Mouse (Mus musculus): ENCODE measurements at regions not wholly inside any gene's neighbourhood (a gene's known extent, or its start where the extent isn't known, plus 50 kb on each side); places are given as distances from the start of the nearest gene placed in this dataset.

DNA sequence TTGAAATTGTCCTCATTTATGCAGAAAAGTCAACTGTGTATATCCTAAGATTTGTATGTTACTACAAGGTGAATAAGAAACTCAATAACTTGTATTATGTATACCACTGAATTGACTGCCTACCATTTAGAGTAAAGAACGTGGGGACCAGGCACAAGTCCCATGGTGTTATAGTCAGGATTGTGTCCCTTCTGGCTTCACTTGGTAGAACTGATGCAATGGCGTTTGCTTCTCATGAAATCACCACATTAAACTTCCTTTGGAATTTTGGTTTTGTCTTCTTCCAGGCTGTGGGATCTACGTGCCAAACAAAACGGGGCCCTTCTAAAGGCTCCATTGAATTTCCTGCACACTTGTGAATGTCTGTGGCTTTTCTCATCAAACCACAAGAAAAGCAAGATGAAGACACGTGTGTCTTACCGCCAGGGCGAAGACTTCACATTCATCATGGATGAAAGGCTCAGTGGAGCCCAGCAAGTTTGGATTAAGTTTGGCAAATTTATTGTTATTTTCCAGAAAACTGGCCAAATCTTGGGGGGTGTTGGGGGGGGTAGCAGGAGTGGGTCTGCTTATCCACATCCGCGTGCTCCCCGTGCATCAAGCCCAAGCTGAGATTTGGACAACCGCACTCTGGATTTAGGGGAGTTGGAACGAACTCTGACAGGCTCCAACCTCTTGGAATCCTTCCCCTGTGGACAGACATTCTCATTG is 353.3 kb downstream of the Ankrd50 start:
- no peak for DNase-seq

DNA sequence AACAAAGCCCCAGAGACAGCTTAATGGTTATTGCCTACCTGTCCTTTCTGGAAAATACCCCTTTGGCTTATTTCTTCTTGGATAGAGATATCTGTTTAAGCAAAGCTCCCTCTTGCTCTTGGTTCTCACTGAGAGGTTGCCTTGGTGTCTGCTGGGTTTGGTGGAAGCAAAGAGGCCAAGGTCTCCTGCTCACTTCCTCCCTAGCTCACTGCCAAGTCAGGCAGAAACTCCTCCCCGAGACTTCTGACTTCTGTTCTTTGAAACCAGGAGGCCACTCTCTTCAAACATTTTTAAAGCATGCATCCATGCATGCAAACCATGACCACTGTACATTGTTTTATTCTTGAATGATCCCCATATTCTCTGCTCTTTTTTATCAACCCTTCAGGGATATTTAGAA is 354.6 kb downstream of the Ankrd50 start:
- peak; percentile 46 for DNase-seq

DNA sequence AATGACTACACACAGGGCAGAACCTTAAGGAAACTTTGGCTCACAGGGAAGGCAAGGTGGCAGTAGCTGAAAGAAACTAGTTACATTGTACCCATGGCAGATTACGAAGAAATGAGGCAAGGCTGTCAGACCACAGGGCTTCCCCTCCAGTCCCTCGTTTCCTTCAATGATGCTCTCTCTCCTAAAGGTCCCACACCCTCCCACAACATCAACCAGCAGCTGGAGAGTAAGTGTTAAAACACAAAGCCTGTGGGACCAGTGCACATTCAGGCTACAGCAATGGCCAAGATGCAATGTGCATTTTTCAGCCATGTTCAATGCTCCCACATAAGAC is 355.5 kb downstream of the Ankrd50 start:
- DNase-seq: no peak

DNA sequence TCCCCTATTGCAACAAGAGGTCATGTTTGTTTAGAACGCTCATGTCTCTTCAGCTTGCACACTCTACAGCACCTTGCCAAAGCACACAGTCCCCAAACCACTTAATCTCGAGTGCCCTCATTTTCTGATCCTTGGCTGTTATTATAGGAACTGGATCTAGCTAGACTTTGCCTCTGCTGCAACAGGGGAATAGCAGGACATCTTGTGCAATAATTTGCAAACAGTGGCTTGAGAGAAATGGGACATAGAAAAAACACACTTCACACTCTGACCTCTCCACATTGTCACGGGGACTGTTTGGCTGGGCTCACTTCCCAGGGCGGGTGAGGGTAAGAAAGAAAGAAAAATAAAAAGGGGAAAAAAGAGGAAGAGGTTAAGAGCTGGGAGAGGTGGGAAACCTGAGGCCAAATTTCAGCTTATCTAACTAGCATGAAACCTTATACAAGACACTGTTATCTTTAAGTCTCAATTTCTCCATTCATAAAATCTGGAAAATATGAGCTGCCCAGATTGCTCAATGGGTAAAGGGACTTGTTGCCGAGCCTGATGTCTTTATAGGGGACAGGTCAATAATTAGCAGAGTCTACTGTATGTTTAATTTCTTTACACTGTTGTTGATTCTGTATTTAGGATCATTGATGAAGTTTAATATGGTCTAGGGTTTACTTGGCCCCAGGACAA is 356.0 kb downstream of the Ankrd50 start:
- DNase-seq: no peak

DNA sequence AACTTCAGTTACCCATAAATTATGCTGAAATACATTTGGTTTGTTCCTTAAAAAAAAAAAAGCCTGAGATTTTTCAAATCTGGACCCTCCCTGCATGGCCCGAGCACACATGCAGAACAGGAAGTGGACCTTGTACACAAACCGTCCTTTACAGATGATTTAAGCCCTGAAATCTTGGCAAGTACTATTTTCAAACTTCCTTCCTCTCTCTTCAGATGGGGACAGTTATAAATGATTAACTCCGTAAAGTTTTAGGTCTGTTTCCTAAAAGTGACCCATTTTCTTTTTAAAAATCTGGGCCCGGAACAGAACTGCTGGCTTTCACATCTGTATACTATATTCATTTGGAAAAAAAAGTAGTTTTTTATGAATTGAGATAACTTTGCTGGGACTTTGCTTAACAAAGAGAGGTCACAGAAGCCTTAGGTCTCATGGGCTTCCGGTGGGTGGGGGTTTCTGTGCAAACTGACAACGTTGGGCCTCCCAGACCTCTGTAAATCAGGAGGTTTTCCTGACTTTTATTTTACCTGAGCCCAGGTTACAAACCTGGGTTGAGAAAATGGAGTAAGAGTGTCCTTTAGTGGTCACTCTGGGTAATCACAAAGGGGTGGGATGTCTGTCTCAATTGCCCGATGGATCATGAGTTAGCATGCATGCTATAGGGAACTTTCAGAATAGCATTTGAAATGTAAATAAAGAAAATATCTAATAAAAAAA is 368.4 kb downstream of the Ankrd50 start:
- no peak for DNase-seq

DNA sequence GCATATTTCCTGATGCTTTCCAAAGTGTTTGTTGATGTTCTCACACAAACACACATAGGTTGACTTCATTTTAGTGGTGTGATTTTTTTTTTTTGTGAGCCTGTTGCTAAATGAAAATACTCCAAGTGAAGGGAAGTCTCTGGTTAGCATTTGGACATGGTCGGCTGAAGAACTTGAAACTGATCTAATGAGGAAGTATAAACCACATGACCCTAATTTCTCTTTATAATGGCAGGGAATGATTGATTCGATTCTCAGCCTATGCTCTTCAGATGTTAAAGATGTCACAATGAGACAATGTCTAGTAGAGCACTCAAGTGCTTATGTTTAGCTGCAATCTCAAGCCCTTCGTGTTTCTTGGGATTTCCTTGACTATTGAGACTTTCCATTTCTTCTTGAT is 372.1 kb downstream of the Ankrd50 start:
- DNase-seq: no peak

DNA sequence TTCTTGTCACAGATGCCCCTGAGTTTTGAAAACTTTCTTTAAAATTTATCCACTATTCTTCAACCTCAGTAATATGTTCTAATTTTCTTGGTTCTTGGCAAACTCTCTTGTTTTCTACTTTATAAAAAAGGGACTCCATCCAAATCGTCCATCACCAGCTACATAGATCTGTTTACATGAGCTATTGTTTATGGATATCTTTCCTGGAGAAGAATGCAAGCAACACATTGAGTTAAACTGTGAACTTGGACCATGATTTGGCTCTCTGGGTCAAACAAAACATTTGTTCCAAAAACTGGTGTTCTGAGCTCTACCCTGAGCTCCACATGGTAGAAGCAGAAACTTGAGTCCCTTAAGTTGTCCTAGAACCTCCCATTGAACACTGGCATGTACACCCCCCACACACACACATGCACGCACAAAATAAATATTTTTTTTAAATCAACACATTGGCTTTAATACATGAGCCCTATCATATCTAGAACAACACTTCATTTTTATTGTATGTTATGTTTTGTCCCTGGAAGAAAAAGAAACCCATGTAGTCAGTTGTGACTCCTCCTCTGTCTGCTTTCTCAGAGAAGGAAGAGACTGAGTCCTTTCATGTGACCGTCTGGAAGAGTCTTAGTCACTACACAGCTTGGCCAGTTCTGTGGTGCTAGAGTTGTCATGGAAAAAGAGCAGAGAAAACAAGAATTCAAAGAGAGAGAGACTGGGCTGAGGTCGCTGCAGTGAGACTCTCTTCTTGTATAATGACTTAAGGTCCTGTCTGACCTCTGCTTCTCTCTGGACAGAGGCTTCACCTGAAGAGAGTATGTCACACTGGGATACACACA is 379.4 kb downstream of the Ankrd50 start:
- DNase-seq: no peak

DNA sequence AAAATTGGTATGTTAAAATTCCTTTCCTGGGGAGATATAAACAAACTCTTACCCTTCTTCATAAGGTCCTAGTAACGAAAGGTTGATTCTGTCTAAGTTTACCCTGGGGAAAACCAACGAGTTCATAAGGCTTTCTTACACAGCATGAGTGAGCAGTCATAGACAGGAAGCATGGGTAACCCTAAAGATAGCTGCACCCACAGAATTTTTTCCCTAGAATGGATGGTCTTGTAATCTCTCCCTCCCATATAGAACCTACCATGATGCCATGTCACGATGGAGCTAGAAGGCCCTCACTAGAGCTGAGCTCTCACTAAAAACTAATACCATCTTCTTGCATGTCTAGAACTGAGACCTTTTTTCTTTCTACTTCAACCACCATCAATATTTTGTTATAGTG is 380.1 kb upstream of the Gm5148 start:
- DNase-seq: no peak

DNA sequence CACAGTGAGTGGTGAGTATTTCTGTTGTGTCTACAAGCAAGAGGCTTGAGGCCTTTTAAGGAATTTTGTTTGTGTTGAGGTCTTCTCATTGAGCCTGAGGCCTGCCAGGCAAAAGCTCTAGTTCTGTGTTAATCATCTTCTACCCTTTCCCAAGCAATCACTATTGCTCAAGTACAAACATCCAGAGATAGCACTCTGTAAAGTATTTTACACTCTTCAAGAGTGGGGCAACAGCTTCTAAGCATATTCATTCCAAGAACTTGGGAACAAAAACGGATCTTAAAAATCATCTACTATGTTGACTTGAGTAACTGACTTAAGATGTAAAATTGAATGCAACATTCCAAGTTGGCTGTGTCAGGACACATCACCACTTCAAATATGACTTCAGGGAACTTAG is 378.7 kb upstream of the Gm5148 start:
- no peak for DNase-seq

DNA sequence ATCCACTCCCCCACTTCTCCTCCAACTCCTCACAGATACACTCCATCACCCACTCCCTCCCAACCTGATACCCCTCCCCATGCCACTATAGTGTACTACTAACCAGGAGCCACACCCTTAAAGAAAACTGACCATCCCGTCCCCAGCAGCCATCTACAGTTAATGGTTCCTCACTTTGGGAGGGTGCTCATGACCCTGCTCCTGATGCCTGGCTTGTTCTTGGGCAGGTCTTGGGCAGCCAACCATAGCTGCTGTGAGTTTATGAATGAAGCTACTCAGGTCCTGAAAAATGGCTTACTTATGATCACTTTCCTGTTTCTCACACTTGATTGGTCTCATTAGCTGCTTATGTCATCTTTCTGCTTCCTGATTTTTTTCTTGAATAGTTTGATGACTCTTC is 377.9 kb upstream of the Gm5148 start:
- DNase-seq: no peak

DNA sequence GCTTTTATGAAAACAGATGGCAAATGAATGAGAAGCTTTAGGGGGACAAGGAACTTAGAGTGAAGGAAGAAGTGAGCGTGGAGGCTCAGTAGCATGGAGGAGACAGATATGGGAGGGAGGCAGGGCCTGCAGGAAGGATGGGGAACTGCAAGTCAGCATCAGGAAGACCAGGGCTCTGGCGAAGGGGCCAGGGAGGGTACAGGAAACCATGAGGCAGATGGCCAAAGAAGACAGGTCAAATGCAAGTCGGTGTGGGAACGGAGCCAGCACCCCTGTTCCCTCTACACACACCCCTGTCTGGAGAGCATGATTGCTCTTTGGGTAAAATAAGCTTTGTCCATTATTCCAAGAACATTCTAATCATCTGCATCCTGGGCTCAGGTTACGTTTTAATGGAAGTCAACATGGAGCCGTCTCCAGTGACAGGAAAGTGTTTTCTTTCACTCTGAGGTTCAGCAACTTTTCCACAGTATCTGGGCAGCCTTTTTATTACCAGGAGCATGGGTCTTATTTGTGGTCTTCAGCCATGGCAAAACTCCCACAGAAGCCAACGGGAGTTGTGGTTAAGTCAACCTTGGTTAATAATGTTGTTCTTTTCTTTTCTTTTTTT is 370.2 kb upstream of the Gm5148 start:
- peak; percentile 38 to 54 for DNase-seq

DNA sequence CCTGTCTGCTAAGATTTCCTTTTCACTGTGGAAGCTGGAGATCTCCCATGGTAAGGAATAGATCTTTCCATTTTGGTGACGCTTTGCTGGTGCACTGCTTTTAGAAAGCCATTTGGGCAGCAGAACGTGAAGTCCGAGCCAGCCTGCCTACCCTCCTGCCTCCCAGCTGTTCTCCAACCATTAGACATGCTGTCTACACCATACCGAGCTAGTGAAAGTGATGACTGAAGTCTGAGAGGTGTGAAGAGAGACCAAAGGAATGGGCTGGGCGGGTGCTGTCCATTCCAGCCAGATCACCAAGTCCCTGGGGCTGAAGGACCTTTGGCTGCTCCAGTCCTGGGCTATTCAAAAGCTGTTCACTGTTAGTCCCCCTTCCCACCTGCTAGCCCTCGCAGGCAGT is 360.3 kb upstream of the Gm5148 start:
- DNase-seq: no peak

DNA sequence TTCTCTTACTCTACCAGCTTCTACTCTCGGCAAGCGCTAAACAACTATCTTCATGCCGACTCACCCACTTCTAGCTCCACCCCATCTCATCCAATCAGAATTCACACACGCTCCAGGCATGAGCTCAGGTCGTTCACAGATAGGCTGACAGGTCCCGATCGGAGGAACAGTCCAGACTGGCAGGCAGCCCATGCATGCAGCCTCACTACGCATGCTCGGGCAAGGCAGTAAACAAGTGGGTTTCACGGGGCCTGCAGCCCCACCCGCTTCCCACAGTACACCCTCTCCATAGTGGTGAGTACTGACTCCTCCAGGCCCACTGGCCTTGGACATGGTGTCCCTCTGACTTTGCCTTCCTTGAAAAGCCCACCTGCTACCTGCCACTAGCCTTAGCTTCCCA is 358.1 kb upstream of the Gm5148 start:
- DNase-seq: no peak

DNA sequence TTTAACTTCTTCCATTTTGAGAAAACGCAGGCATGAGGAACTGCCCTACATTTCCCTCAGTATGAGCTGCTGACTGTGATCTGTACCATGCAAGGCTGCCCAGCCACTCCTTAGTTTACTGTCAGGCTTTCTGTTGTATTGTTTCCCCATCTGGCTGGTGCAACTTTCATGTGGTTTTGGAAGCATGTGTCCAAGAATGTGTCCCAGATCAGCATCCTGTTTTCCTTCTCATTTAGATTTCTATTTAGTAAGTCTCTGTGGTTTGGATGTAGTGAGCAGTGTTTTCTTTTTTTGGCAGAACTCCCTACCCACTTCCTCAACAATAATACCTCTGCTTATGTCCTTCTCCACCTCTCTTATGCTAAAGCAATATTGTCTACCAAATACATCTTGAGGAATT is 352.5 kb upstream of the Gm5148 start:
- DNase-seq: peak in 1 of 2 experiments; percentile 3

DNA sequence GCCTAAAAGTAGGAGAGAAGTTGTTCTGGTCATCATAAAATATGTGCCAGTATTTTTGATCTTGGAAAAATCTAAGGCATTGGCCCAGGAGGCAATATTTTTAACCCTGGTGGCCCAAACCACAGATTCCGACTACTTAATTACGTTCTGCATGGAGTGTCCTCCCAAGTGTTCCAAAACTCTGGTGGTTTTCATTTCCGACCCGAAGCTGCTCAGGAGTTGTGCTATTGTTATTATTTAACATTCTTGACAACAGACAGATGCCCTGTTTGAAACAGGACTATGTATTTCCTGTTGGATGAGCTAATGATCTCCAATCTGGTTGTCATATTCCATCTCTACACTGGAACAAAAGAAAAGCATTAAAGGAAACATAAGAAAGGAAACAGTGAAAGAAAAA is 349.7 kb upstream of the Gm5148 start:
- no peak for DNase-seq

DNA sequence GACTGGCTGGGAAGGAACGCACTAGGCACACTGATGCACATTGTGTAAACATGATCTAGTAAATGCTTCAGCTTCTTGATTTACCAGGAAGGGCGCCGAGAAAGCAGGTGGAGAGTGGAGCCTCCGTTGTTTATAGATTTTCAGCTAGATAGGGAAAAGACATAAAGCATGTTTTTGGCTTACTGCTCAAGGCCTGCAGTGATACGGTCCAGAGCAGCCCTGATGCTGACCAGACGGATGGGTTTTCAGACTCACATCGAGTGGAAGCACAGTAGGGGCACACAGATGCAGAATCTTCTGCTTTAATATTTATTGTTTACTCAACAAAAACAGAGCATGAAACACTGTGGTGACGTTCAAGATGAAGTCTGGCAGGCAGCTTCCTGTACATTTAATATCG is 331.3 kb upstream of the Gm5148 start:
- DNase-seq: no peak

DNA sequence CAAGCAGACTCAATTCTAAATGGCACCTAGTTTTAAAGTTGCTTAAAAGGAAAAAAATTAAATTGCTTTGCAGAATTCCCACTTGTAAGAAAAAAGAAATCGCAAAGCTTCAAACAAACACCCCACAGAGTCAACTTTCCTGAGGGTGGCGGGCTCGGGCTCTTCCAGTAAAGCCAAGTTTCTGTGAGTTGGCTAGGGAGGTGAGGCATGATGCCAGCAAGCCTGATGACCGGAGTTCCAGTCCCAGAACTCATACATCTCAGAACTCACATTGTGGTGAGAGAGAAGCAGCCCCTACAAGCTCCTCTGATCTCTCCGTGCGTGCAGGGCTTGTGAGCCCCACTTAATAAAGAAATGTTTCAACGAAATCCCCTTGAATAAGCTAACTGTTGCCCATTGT is 328.7 kb upstream of the Gm5148 start:
- no peak for DNase-seq

DNA sequence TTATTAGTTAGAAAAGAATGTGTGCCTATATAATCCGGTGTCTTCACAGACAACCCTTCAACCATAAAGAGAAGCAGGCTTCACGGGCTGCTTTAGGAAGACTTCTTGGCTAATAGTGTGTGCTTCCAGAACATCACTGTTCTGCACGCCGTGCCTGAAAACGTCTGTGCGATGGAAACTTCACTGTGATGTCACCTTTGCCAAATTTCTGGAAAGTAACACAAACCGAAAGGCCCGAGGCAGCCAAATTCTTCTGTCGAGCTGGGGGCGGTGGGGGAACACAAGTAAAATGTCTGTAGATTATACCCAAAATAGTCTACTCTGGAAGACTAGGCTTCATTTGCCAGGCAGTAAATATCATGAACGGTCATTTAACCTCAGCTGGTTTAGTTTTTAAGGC is 327.5 kb upstream of the Gm5148 start:
- no peak for DNase-seq

DNA sequence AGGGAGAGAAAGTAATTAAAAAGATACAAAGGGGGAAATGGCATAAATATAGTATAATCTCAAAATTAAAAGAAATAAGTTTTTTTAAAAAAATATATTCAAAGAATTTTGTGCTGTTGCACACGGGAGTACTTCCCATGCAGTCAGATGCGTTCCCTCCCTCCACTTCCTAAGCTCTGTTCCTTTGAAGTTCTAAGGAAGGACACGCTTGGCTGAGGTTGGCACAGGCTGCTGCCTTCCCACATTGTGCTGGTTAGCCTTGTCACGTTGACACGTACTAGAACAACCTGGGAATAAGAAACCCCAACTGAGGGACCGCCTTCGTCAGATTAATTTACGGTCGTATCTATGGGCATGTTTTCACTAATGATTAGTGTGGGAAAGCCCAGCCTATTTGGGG is 326.6 kb upstream of the Gm5148 start:
- peak in 1 of 2 experiments; percentile 11 for DNase-seq

DNA sequence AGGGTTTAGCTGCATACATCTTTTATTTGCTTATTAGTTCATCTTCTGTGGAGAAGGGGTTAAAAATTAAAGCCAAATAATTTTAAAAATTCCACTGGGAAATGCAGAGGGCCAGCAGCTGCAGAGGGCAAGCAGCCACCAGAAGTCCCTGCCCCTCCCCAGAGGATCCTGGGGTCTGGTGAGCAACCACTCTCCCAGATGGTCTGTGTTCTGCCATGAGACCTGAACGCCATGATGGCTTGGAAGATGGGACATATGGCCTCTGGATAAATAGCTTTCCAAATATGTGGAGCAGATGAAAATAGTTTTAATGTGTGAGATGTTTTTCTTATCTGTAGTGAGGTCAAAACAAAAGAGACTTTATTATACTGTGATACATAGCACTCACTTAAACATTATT is 326.1 kb upstream of the Gm5148 start:
- DNase-seq: no peak

DNA sequence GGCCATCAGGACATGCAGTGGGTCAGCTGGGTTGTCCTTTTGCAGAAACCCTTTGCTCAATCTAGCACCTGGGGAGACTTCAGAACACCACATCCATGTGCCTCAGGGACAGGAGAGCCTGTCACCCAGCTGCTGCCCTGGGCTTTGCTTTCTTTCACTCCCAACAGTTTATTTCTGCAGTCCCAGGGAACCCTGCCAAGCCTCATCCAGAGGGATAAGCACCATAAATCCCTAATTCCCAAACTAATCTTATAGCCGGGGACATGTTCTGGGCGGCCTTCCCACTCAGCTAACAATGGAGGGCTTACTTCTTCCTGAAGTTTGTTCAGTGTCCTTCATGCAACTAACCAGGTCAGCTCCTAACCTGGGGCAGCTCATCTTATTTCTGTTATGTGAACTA is 325.0 kb upstream of the Gm5148 start:
- DNase-seq: no peak

DNA sequence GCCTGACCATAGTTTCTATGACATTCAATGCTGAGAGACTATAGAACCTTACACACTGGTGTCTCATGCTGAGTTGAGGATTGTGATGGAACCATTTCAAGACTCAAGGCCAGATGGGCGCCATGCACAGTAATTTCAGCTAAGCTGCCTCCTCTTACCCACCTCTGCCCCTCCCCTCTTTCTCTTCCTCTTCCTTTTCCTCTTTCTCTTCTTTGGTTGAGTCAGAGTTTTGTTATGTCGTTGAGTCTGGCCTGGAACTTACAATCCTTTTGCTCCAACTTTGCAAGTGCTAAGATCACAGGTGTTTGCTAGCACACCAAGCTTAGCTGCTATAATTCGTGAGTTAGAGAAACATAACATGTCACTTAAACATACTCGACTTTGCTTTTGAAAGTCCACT is 323.2 kb upstream of the Gm5148 start:
- no peak for DNase-seq
